Mouse (Mus musculus) granulocyte monocyte progenitor cell, adult 5-6 weeks (primary cell): ENCODE results near the gene Gm45261. TPM values are rescaled to one million over a fixed set of nuclear protein-coding genes. Genes with fewer than 3 reads are reported as not detected.
A peak's percentile ranks its signal among the peaks of the same experiment; 100 is the strongest.

ENCODE experiments used
- ATAC-seq: replicated peaks from 2 replicates; pipeline ENCODE4 v1.8.0; 2016; ENCODE audit warnings: mild to moderate bottlenecking, moderate TSS enrichment, inconsistent platforms; ENCODE audit not compliant: poor library complexity, severe bottlenecking
- total RNA-seq, 2 experiments: library from RNA; stranded (forward) in 1 of 2; stranded (reverse) in 1 of 2; fragments of 200-712, 200-1000 nt in 1 of 2; fragments of >200 nt in 1 of 2; fragmentation: Nextera tagmentation in 1 of 2; gene quantifications; 2 replicates each; pipeline ENCODE4 v1.2.3; 2014 to 2017

Gm45261 gene
- total RNA-seq, 2 experiments from 2014 or later = not detected

DNA sequence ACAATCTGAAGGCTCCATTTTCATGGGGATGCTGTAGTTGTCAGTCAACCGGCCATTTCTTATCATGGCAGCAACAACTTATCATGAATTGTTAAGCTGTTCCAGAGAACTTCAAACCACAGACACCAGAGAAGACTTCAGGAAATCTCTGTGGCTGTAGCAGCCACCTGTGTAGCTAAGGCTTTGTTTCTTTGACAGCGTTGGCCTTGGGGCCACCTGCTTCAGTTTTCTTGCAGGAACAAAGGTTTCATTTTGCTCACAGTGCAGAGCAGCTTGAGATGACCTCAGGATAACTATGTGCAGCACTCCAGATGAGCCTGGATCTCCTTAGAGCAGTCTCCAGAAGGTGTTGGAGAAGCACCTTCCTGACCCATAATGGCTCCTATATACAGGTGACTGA, 48.7 kb downstream of the Gm45261 start:
- ATAC-seq = no peak

DNA sequence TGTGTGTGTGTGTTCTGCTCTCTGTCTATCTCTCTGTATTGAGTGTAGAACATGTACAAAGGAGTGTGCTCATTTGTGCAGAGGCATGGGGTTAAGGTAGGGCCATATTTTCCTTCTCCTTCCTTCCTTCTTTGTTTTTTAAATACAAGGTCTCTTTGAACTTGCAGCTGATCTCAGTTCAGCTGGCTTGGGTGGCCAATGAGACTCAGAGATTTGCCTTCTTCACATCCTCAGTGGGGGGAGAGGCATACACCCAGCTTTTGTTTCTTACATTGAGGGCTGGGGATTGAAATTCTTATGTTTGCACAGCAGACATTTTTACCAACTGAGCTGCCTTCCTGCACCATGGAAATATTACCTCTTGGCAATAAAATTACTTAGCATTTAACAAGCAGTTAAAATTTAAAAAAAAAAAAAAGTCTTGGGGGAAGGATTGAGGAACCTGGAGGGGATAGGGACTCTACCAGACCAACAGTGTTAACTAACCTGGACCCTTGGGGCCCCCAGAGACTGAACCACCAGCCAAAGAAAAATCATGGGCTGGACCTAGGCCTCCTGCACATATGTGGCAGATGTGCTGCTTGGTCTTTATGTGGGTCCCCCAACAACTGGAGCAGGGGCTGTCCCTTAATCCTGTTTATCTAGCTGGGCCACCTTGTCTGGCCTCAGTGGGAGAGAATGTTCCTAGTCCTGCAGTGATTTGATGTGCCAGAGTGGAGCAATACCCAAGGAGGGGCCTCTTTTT, 50.8 kb downstream of the Gm45261 start:
- ATAC-seq = no peak

DNA sequence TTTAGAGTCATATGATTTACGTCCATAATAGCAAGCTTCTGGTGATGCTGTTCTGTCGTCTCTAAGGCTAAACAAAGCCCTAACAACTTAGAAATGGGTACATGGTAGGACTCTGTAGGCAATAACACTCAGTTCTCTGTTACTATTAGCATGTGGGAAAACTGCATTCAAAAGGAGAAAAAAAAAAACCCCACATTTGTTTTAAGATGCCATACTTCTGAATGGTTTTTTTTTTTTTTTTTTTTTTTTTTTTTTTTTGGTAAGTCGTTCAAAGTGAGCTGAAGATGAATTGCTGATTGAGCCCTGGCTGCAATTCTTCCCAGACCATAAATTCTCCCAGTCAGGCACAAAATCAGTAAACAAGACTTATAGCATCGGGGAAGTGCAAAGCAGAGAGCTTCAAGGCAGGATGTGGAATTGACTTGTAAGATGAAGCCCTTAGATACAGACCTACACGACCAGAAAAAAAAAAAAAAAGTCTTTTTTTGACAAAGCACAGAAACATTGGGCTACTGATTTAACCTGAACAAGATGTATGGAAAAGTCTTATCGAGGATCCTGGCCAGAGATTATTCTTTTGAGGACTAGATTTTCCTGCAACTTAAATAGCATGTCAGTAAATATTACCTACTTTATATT, 51.7 kb downstream of the Gm45261 start:
- ATAC-seq = no peak

DNA sequence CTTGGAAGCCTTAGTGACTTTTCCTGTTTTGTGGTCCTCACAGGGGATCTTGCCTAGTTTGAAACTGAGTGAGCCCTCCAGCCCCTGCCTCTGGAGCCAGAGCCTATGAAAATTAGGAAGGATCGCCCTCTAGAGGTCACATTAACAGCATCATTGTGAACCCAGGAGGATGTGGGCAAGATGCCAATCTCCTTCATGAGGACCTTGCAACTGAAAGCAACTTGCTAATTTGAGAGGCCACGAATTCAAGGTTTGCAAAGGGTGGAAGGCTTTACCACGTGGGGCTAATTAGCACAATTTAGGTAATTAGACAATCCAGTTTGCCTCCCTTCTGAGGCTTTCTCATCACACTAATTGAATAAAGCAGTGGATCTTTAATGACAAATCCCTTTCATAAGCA, 52.7 kb downstream of the Gm45261 start:
- peak; percentile 92 for ATAC-seq

DNA sequence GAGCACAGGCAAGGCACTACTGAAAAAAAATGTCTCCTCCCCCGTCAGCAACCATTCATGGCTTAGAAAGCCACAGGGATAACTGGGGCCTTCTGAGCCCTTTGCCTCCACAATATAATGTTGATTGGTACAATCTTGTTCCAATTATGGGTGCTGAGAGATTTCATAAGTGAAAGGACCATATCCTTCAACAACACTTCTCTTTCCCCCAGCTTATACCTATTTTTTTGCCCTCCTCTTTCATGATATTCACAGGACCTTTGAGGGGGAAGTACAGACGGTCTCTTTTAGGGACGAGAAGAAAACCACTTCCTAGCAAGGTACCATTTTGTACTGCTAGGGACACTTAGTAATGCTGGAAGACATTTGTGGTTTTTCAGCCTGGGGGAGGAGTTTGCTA, 57.1 kb downstream of the Gm45261 start:
- ATAC-seq = 0 out of 2 replicates have a peak, but pooled peaks have one; percentile 4

DNA sequence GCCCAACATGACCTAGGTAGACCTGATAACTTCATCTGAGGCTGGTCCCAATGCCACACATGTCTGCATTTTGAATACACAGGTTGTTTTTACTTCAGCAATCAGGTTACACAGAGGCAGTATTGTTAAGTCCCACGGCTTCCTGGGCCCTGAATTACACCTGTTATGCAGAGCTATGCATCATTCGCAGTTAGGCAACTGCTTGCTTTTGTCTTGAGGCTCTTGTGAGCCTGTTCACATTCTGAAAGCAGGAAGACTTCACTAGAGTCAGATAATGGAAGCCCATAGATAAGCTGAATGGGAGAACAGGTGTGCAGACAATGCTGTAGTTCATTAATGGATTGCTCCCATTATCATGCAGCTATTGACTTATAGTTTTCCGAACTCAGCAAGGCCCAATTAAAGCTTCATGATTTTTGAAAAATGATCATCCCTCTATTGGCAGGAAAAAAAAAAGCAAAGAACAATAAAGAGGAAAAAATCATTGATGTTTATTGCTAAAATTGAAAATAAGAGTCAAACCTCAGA, 57.8 kb downstream of the Gm45261 start:
- ATAC-seq = no peak

DNA sequence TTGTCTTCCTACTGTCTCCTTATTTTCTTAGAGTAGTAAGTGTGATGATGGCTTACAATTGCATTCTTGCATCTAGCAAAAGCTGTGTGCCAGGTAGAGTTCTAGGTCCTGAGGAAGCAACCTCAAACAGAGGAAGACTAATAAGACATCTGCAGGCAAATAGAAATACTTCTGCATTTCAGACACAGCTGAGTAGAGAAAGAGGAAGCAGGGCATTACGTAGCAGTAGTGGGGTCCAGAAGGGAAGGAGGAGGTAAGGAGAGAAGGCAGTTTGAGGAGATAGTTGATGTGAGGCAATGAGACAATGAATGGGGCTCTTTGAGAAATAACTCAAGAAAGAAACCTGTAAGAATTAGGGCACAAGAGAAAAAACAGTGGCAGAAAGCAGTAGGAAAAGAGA, 59.3 kb downstream of the Gm45261 start:
- ATAC-seq = peak; percentile 99

Other genes with a start within 250 kb of the Gm45261 start
- not detected in 2 replicates for gene Fam124b, start 243.0 kb downstream of the Gm45261 start, total RNA-seq (2014; fragmentation: Nextera tagmentation)
- not detected in 2 replicates for gene Fam124b, start 243.0 kb downstream of the Gm45261 start, total RNA-seq (2017)
- 74.6 and 110 TPM in 2 replicates for gene Cul3, start 121.0 kb downstream of the Gm45261 start, total RNA-seq (2014; fragmentation: Nextera tagmentation)
- 209 and 304 TPM in 2 replicates for gene Cul3, start 121.0 kb downstream of the Gm45261 start, total RNA-seq (2017)